Mouse (Mus musculus) small intestine, adult 2 months (tissue): ENCODE data around the gene Rasgef1b.

Experiments used
- CTCF ChIP-seq: fragments of 200-500 bp; IDR thresholded peaks from 2 replicates; pipeline ENCODE4 v1.5.1; 2012; ENCODE audit warnings: low read depth, mild to moderate bottlenecking, control low read depth, inconsistent platforms, low read length, moderate library complexity, mixed read lengths; ENCODE audit not compliant: insufficient replicate concordance, insufficient read length; ENCODE audit errors: extremely low read depth
- POLR2A ChIP-seq: fragments of 200-500 bp; IDR thresholded peaks from 2 replicates; pipeline ENCODE4 v1.6.1; 2012; ENCODE audit warnings: low read depth, mild to moderate bottlenecking, control low read depth, inconsistent platforms, low read length, moderate library complexity

- TF ChIP-seq CTCF, result no peak
- TF ChIP-seq POLR2A, result no peak
Observed at GRCm38 (mm10) chr5:99506109-99506508, 222.8 kb downstream of the Rasgef1b start.
